Mouse (Mus musculus) heart, embryonic 15.5 days (tissue): ENCODE data around the gene Xntrpc. TPM values are rescaled to one million over a fixed set of nuclear protein-coding genes. Genes with fewer than 3 reads are reported as not detected.
"Not testable (repeated sequence)": the region's sequence is repeated elsewhere in the genome, so short reads cannot be mapped to it uniquely, and the experiment has no call there.

Experiments
- ATAC-seq: fragments of 200-750 bp; cut with Nextera tagmentation; replicated peaks from 2 replicates; pipeline ENCODE4 v1.8.0; 2017; ENCODE audit warnings: low read depth, moderate TSS enrichment; ENCODE audit not compliant: insufficient number of reproducible peaks, insufficient read depth, low FRiP score
- H3K27ac ChIP-seq: fragments of 300-500 bp; sonication (generic); 2 replicates; pipeline ENCODE4 v1.5.1; 2015; ENCODE audit warnings: mild to moderate bottlenecking, inconsistent platforms
- H3K27me3 ChIP-seq: fragments of 300-500 bp; sonication (generic); 2 replicates; pipeline ENCODE4 v1.6.1; 2015; ENCODE audit warnings: inconsistent platforms
- H3K36me3 ChIP-seq: fragments of 300-500 bp; sonication (generic); 2 replicates; pipeline ENCODE4 v1.6.1; 2015; ENCODE audit warnings: mild to moderate bottlenecking, inconsistent platforms
- H3K4me1 ChIP-seq: fragments of 300-500 bp; sonication (generic); replicated peaks from 2 replicates; pipeline ENCODE4 v1.6.1; 2015; ENCODE audit warnings: inconsistent platforms
- H3K4me2 ChIP-seq: fragments of 300-500 bp; sonication (generic); 2 replicates; pipeline ENCODE4 v1.6.1; 2015; ENCODE audit warnings: inconsistent platforms, mild to moderate bottlenecking, moderate library complexity
- H3K4me3 ChIP-seq: fragments of 300-500 bp; sonication (generic); 2 replicates; pipeline ENCODE4 v1.5.1; 2015; ENCODE audit warnings: mild to moderate bottlenecking, inconsistent platforms
- H3K9ac ChIP-seq: fragments of 300-500 bp; sonication (generic); 2 replicates; pipeline ENCODE4 v1.6.1; 2015; ENCODE audit warnings: mild to moderate bottlenecking, inconsistent platforms
- H3K9me3 ChIP-seq: fragments of 300-500 bp; sonication (generic); replicated peaks from 2 replicates; pipeline ENCODE4 v1.6.1; 2016; ENCODE audit warnings: inconsistent platforms
- WGBS: fragments of 180-500 bp; shearing (Covaris S2); methylation state at CpG from one replicate; pipeline ENCODE4 v1.1.7; 2015; ENCODE audit warnings: mixed read lengths; 5-methylcytosine and 5-hydroxymethylcytosine counted together
- polyA plus RNA-seq: library from polyadenylated mRNA; unstranded; fragments of >200 nt; fragmentation: Nextera tagmentation; extraction: Ambion mirVana; gene quantifications from 2 replicates; pipeline ENCODE4 v1.2.1, GENCODE M21; 2015

Xntrpc gene
- polyA plus RNA-seq: 0.67 and 0.77 TPM in 2 replicates

DNA sequence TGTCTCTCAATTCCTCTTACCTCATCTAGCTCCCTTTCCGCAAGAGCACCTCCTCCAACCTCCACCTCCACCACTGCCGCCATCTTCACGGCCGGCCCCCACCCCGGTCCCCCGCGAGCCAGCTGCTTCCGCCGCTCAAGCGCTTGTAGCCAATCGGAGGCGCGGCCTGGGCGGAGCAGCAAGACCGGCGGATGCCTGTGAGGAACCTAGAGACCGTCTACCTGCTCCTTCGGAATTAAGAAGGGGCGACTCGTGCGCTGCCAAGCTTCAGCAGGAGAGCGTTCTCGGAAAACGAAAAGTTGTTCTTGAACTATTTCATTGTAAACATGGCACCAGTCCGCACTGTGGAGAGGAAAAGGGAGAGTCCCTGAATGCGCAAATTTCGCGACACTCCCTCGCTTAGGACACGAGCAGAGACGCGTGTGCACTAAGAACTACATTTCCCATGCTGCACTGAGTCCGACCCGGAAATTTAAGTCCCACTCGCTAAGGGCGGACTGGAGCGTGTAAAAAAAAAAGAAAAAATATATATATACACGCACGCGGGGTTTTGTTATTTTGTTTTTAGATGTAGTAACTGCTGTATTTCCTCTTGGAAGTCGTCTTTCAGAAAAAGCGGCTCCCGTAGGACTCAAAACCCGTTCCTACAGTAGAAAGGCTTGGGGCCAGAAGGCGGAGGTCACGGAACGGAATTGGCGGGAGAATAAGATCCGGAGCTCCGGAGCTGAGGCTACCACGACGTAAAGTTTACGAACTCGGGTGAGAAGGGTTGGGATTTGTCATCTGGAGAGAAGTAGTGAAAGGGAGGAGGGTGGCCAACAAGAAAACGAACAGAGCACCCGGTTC lies at the start of gene Xntrpc, which contains the start of the genes Rnf121 and Xndc1:
Xntrpc (plus strand) TSS at position 668 of the 846 bp plus-strand sequence.
Rnf121 (minus strand) TSS at position 424 of the 846 bp plus-strand sequence.
Xndc1 (plus strand) TSS at position 466 of the 846 bp plus-strand sequence.
- under 1% methylated on average over 56 of the region's 56 CpGs for WGBS
- H3K36me3 ChIP-seq: no peaks in the 10 kb centered on the region
- peak within 1 kb of the TSS; percentile 74 for H3K9ac ChIP-seq
- no peaks in the 10 kb centered on the region for H3K27me3 ChIP-seq
- H3K4me3 ChIP-seq: peak within 1 kb of the TSS; percentile 77
- H3K4me2 ChIP-seq: peak within 1 kb of the TSS; percentile 73
- H3K9me3 ChIP-seq: no peaks in the 10 kb centered on the region
- H3K27ac ChIP-seq: peak within 1 kb of the TSS; percentile 79
- H3K4me1 ChIP-seq: peaks cover 15% of the 10 kb centered on the region
- peak; percentile 99 for ATAC-seq

DNA sequence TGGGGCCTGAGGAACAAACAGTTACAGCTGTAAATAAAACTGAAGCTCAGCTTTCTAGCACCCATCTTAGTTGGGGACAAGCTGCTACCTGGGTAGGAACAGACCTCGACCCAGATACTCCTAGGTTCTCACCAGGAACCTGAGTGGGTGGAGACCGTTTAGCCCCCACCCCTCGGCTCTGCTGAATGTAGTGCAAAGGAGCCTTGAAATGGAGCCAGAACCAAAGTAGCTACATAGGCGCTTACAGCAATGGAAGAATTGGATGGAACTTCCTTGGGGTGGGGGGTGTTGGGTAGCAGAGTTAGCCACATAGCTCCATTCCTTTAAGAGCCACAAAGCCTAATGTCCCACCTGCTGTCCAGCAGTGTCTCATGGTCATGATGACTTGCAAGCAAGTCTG lies 48.6 kb upstream of the Xntrpc start:
- Histone ChIP-seq H3K27me3 (no peaks in the 10 kb centered on the region), H3K4me2 (no peak overlapping the region), H3K27ac (0 out of 2 replicates have a peak overlapping the region, but pooled peaks have one; percentile 64), H3K9ac (no peak overlapping the region), H3K36me3 (peaks cover 48% of the 10 kb centered on the region), H3K4me1 (peaks cover 16% of the 10 kb centered on the region), H3K4me3 (no peak overlapping the region), H3K9me3 (no peaks in the 10 kb centered on the region)
- 71% methylated on average over 4 of the region's 4 CpGs for WGBS
- no peak for ATAC-seq

DNA sequence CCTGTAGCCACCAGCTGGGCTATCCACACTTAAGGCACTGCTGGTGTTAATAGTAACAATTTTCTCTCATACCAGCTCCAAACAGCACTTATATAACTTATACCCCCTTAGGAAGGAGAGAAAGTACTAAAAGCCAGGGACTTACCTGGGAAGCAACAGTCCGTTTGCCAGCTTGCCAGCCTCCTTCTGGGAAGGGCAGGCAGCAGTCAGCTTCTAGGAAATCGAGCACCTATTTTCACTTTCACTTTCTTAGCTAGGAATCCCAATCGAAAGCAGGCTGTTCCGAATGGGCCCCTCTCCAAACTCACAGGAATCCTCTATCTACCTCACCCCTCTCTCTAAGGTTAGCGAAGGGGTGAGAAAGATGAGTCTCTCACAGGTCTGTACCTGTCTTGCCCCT lies 48.1 kb upstream of the Xntrpc start:
- H3K9ac ChIP-seq: peak overlapping the region; percentile 11; the same call in 1 of the 2 replicates
- H3K36me3 ChIP-seq: peaks cover 43% of the 10 kb centered on the region
- ATAC-seq: no peak
- H3K4me2 ChIP-seq: peak overlapping the region; percentile 19; the same call in 1 of the 2 replicates
- H3K27me3 ChIP-seq: no peaks in the 10 kb centered on the region
- WGBS: 75% methylated on average over 5 of the region's 5 CpGs
- peak overlapping the region; percentile 64 for H3K27ac ChIP-seq
- H3K4me1 ChIP-seq: peaks cover 16% of the 10 kb centered on the region
- no peaks in the 10 kb centered on the region for H3K9me3 ChIP-seq
- H3K4me3 ChIP-seq: no peak overlapping the region

DNA sequence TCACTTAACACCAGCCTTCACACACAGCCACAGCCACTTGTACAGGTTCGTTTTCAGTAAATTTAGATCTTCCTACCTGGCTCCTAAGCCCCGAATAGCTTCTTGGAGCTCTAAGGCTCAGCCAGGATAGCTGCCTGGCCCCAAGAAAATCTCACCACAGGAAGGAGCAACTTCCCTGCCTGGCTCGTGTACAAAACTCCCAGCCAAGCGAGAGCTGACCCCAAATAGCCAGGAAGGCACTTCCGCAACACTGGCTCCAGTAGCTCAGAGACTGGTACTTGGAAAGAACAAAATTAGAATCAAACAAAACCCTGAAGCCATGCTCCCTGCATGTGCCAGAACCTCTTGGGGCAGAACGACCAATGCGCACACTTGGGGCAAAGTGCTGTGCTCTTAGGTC lies 47.5 kb upstream of the Xntrpc start:
- Histone ChIP-seq H3K9ac (no peak overlapping the region; the same call in 1 of the 2 replicates), H3K4me3 (no peak overlapping the region), H3K36me3 (peaks cover 42% of the 10 kb centered on the region), H3K9me3 (no peaks in the 10 kb centered on the region), H3K27me3 (no peaks in the 10 kb centered on the region), H3K4me1 (peaks cover 16% of the 10 kb centered on the region), H3K4me2 (0 out of 2 replicates have a peak overlapping the region, but pooled peaks have one; percentile 19), H3K27ac (peak overlapping the region; percentile 64)
- 55% methylated on average over 7 of the region's 7 CpGs for WGBS
- ATAC-seq: no peak

DNA sequence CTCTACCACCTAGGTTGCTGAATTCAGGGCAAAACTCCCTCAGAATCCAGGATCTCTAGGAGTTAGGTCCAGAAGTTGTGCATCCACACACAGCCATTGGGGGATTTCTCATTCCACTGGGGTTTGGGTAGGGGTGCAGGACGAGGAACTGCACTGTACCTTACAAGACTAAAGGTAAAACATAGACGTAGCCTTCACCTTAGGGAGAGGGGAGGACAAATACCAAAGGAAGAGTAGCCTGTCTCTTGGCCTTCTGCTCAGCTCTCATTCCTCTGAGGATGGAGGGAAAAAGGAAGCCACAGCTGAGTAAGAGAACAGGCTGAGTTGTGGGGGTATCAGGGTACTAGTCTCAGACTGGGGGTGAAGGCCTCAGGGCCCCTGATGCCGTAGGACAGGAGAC lies 46.9 kb upstream of the Xntrpc start, which contains the start of gene Il18bp:
Il18bp (minus strand) TSS at position 101 of the 400 bp plus-strand sequence.
- Histone ChIP-seq H3K27ac (peak within 1 kb of the TSS; percentile 64), H3K9me3 (no peaks in the 10 kb centered on the region), H3K27me3 (no peaks in the 10 kb centered on the region), H3K36me3 (peaks cover 40% of the 10 kb centered on the region), H3K4me2 (peak within 1 kb of the TSS; percentile 19; the same call in 1 of the 2 replicates), H3K9ac (no peak within 1 kb of the TSS; the same call in 1 of the 2 replicates), H3K4me3 (no peak within 1 kb of the TSS), H3K4me1 (peaks cover 16% of the 10 kb centered on the region)
- ATAC-seq: no peak
- WGBS: 83% methylated on average over 3 of the region's 3 CpGs

DNA sequence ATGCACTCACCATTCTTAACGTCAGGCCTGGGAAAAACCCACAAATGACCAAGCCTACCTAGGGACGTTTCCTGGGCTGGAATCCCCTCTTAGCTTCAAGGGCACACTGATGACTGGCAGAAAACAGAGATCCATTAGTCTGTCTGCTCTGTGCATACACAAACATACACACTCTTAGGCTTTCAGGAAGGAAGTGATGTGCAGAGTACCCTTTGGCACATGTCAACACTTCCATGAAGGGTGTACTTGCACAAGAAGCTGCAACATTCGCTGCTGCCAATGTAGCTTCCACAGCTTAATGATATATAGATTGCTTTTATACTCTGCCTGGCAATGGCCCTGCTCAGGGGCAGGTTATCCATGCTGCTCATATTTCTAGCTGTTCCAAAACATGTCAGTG lies 46.2 kb upstream of the Xntrpc start:
- Histone ChIP-seq H3K36me3 (peaks cover 36% of the 10 kb centered on the region), H3K9ac (no peak overlapping the region), H3K4me3 (no peak overlapping the region), H3K4me2 (no peak overlapping the region), H3K27ac (no peak overlapping the region), H3K27me3 (no peaks in the 10 kb centered on the region), H3K9me3 (no peaks in the 10 kb centered on the region), H3K4me1 (peaks cover 16% of the 10 kb centered on the region)
- WGBS: 54% methylated on average over 3 of the region's 3 CpGs
- ATAC-seq: no peak

DNA sequence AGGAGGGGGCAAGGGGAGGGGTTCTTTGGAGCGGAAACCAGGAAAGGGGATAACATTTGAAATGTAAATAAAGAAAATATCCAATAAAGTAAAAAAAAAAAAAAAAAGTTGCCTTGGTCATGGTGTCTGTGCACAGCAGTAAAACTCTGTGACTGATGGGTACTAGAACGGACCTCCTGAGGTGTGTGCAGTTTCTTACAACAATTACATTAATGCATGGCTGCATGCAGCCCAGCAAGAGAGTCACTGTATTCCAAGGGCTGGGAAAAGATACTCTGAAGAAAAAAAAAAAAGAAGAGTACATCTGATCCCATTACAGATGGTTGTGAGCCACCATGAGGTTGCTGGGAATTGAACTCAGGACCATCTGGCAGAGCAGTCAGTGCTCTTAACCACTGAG lies 44.6 kb upstream of the Xntrpc start:
- Histone ChIP-seq H3K4me1 (peaks cover 16% of the 10 kb centered on the region), H3K36me3 (peaks cover 29% of the 10 kb centered on the region)
- not testable (repeated sequence) for H3K4me3 ChIP-seq, H3K9me3 ChIP-seq, H3K27me3 ChIP-seq, H3K27ac ChIP-seq, H3K9ac ChIP-seq, ATAC-seq, H3K4me2 ChIP-seq
- 96% methylated on average over 2 of the region's 2 CpGs for WGBS

DNA sequence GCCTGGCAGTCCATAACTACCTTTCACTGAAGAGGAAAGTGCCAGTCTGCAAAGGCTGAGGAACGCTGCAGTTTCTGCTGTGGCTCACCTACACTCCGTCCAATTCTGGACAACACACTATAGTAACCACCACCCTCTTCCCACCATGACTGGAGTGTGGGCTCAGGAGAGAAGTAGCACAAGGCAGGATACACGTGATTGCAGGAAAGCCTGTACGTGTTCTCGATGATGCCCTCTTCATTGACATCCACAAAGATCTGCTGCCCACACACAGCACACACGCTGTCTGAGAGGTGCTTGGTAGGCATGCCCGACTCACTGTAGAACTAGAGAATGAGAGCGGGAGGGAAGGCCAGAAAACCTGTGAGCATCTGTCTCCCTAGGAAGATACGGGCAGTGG lies 41.7 kb upstream of the Xntrpc start:
- peaks cover 32% of the 10 kb centered on the region for H3K36me3 ChIP-seq
- H3K9ac ChIP-seq: no peak overlapping the region
- H3K27ac ChIP-seq: no peak overlapping the region
- H3K9me3 ChIP-seq: no peaks in the 10 kb centered on the region
- no peaks in the 10 kb centered on the region for H3K4me1 ChIP-seq
- WGBS: 96% methylated on average over 9 of the region's 9 CpGs
- no peak for ATAC-seq
- no peak overlapping the region for H3K4me3 ChIP-seq
- H3K27me3 ChIP-seq: no peaks in the 10 kb centered on the region
- H3K4me2 ChIP-seq: no peak overlapping the region

DNA sequence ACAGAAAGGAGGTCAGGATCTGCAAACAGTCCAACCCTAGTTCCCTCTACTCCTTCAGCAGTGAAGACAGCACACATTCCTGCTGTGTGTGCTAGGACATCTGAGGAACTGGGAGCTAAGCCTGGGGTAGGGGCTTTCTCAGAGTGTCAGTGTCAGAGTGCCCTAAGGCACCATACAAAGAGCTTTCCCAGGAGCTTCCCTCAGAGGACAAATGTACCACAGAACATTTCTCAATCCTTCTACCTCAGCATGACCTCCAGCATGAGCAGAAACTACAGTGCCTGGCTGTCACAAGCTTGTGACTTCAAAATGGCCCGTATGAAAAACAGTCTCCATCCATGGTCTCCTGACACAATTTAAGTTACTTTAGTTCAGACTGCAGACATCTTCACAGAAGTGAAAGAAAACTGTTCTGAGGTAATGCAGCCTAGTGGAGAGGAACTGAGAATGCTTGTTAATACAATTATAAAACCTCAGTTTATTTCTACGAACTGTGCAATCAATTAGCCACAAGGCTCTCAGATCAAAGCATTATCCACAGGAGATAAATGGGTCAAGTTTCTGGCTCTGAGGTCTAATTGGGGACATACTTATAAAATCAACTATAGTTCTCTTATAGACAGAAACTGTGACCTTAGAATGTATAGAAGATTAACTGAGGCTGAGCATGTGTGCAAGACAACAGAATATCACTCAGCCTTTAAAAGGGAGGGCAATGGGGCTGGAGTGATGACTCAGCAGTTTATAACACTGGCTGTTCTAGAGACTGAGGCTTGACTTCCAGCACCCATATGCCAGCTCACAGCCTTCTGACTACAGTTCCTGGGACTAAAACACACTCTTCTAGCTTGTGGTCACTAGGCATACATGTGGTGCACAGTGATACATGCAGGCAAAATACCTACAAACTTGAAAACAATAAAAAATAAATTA lies 40.1 kb upstream of the Xntrpc start:
- Histone ChIP-seq H3K4me2 (no peak overlapping the region), H3K4me1 (no peaks in the 10 kb centered on the region), H3K36me3 (peaks cover 35% of the 10 kb centered on the region), H3K4me3 (no peak overlapping the region), H3K27ac (no peak overlapping the region), H3K9ac (no peak overlapping the region), H3K9me3 (no peaks in the 10 kb centered on the region), H3K27me3 (no peaks in the 10 kb centered on the region)
- ATAC-seq: no peak
- WGBS: 81% methylated on average over 2 of the region's 2 CpGs

DNA sequence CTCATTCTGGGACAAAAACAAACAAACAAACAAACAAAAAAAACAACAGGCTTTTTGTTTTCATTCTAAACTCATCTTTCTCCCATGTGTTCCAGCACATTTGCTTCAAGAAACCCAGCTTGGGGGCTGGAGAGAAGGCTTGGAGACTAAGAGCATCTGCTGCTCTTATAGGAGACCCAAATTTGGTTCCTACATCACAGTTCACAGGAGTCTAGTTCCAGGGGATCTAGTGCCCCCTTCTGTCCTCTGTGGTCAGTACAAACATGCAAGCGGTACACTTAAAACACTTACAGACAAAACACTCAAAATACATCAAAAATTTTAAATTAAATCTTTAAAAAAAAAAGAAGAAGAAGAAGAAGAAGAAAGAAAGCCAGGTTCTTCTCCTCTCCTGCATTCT lies 30.6 kb upstream of the Xntrpc start:
- H3K36me3 ChIP-seq: peaks cover 59% of the 10 kb centered on the region
- H3K4me1 ChIP-seq: no peaks in the 10 kb centered on the region
- ATAC-seq: no peak
- no peaks in the 10 kb centered on the region for H3K27me3 ChIP-seq
- H3K9me3 ChIP-seq: no peaks in the 10 kb centered on the region
- WGBS: 94% methylated on average over 1 of the region's 1 CpGs
- no peak overlapping the region for H3K27ac ChIP-seq
- no peak overlapping the region for H3K9ac ChIP-seq
- H3K4me2 ChIP-seq: no peak overlapping the region
- no peak overlapping the region for H3K4me3 ChIP-seq

DNA sequence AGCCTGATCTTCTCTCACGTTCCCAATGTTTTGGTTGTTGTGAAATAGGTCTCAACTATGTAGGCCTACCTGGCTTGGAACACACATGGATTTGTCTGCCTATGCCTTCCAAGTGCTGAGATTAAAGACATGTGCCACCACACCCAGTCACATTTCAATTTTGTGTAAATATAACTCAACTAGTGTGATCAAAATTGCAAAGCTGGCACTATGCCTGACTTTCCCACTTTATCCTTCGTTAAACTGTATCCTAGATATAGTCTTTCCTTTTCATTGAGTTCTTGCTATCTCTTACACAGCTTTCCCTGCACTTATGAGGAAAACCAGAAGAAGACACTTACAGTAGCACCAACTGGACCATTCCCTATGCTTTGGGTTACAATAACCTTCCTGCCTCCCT lies 30.0 kb upstream of the Xntrpc start:
- H3K36me3 ChIP-seq: peaks cover 54% of the 10 kb centered on the region

More for the DNA sequence above, 30.0 kb upstream of the Xntrpc start:
- Histone ChIP-seq H3K4me2 (no peak overlapping the region), H3K27ac (no peak overlapping the region), H3K4me1 (no peaks in the 10 kb centered on the region), H3K9me3 (no peaks in the 10 kb centered on the region), H3K27me3 (no peaks in the 10 kb centered on the region), H3K4me3 (no peak overlapping the region), H3K9ac (no peak overlapping the region)
- 75% methylated on average over 2 of the region's 2 CpGs for WGBS
- no peak for ATAC-seq
